Mouse (Mus musculus): Measurements from ENCODE around the gene Vkorc1l1.

GRCm38 (mm10) chr5:130015104-130015503 is 73.3 kb downstream of the Vkorc1l1 start:
- TF ChIP-seq POLR2A (IDR thresholded peaks at IDR 0.05; ENCODE audit: insufficient read depth, low read depth, low read length) (no peak), CTCF (IDR thresholded peaks at IDR 0.05; ENCODE audit: insufficient read depth, low read depth, low read length) (no peak)

Data from olfactory bulb, adult 2 months (tissue).